Mouse (Mus musculus): ENCODE results near the gene Mpv17l2. TPM values are rescaled to one million over a fixed set of nuclear protein-coding genes. Genes with fewer than 3 reads are reported as not detected.
A peak's percentile ranks its signal among the peaks of the same experiment; 100 is the strongest.

Mpv17l2 gene
- total and polyA plus RNA-seq, 2 experiments from 2014 or later: 53.9 to 56.1 TPM

- Histone ChIP-seq H3K4me3 (ENCODE audit: low read length) (no peak overlapping the region), H3K9ac (replicated peaks; ENCODE audit: low read length) (no peak overlapping the region), H3K27me3 (ENCODE audit: insufficient read depth, low read length) (peaks cover 49% of the 10 kb centered on the region), H3K36me3 (ENCODE audit: insufficient read depth, low read length) (no peaks in the 10 kb centered on the region), H3K4me1 (ENCODE audit: insufficient read depth, low read length) (peaks cover 7% of the 10 kb centered on the region), H3K9me3 (ENCODE audit: low read length) (no peaks in the 10 kb centered on the region), H3K27ac (no peak overlapping the region), H3K4me2 (ENCODE audit: low read depth, low read length) (no peak overlapping the region)
- WGBS: 78% methylated on average over 9 of the region's 9 CpGs
- ATAC-seq (no peak), DNase-seq (ENCODE audit: low spot score) (no peak)
- no peak for TF ChIP-seq CTCF (IDR thresholded peaks at IDR 0.05; ENCODE audit: low read depth)
Observed at GRCm38 (mm10) chr8:70746676-70747075, 14.1 kb downstream of the Mpv17l2 start.

- 0 out of 2 replicates have a peak, but pooled peaks have one; percentile 9 for ATAC-seq
- H3K27ac ChIP-seq: no peak overlapping the region
- no peaks in the 10 kb centered on the region for H3K36me3 ChIP-seq (ENCODE audit: insufficient read depth, low read length)
- H3K27me3 ChIP-seq (ENCODE audit: insufficient read depth, low read length): peaks cover 49% of the 10 kb centered on the region
- no peak for TF ChIP-seq CTCF (IDR thresholded peaks at IDR 0.05; ENCODE audit: low read depth)
- no peaks in the 10 kb centered on the region for H3K9me3 ChIP-seq (ENCODE audit: low read length)
- no peak for DNase-seq (ENCODE audit: low spot score)
- peaks cover 7% of the 10 kb centered on the region for H3K4me1 ChIP-seq (ENCODE audit: insufficient read depth, low read length)
- H3K4me3 ChIP-seq (ENCODE audit: low read length): no peak overlapping the region
- no peak overlapping the region for H3K9ac ChIP-seq (replicated peaks; ENCODE audit: low read length)
- WGBS: 58% methylated on average over 19 of the region's 19 CpGs
- no peak overlapping the region for H3K4me2 ChIP-seq (ENCODE audit: low read depth, low read length)
Observed at GRCm38 (mm10) chr8:70745691-70746220, 15.0 kb downstream of the Mpv17l2 start.

DNA sequence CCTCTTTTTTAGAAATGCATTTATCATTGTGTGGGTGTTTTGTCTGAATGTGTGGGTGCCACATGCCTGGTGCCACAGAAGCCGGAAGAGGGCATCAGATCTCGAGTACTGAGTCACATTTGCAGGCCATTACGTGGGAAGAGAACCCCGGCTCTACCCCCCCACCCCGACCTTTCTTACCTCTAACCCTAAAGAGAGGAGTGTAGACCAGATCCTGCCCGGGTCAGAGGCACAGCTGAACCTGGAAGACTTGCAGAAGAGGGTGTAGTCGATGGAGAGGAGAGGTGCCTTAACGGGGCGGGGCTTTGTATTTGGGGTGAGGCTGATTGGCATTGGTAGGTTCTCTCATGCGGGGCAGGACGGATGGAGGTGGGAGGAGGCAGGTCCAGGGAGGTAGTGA lies 15.9 kb downstream of the Mpv17l2 start:
- Histone ChIP-seq H3K4me1 (ENCODE audit: insufficient read depth, low read length) (peaks cover 7% of the 10 kb centered on the region), H3K4me3 (ENCODE audit: low read length) (no peak overlapping the region), H3K27me3 (ENCODE audit: insufficient read depth, low read length) (peaks cover 49% of the 10 kb centered on the region), H3K9ac (replicated peaks; ENCODE audit: low read length) (no peak overlapping the region), H3K4me2 (ENCODE audit: low read depth, low read length) (no peak overlapping the region), H3K36me3 (ENCODE audit: insufficient read depth, low read length) (no peaks in the 10 kb centered on the region), H3K27ac (no peak overlapping the region), H3K9me3 (ENCODE audit: low read length) (no peaks in the 10 kb centered on the region)
- WGBS: 60% methylated on average over 11 of the region's 11 CpGs
- no peak for DNase-seq (ENCODE audit: low spot score)
- TF ChIP-seq CTCF (IDR thresholded peaks at IDR 0.05; ENCODE audit: low read depth): no peak
- ATAC-seq: no peak

GRCm38 (mm10) chr8:70743656-70744590 lies 16.8 kb downstream of the Mpv17l2 start:
- Histone ChIP-seq H3K4me2 (ENCODE audit: low read depth, low read length) (peak overlapping the region; percentile 59), H3K27ac (no peak overlapping the region), H3K36me3 (ENCODE audit: insufficient read depth, low read length) (no peaks in the 10 kb centered on the region), H3K9ac (replicated peaks; ENCODE audit: low read length) (peak overlapping the region; percentile 41), H3K9me3 (ENCODE audit: low read length) (no peaks in the 10 kb centered on the region), H3K27me3 (ENCODE audit: insufficient read depth, low read length) (peaks cover 49% of the 10 kb centered on the region), H3K4me3 (ENCODE audit: low read length) (peak overlapping the region; percentile 38), H3K4me1 (ENCODE audit: insufficient read depth, low read length) (peaks cover 7% of the 10 kb centered on the region)
- 5% methylated on average over 48 of the region's 48 CpGs for WGBS
- DNase-seq (ENCODE audit: low spot score) (peak; percentile 65), ATAC-seq (peak; percentile 43)
- no peak for TF ChIP-seq CTCF (IDR thresholded peaks at IDR 0.05; ENCODE audit: low read depth)

DNA sequence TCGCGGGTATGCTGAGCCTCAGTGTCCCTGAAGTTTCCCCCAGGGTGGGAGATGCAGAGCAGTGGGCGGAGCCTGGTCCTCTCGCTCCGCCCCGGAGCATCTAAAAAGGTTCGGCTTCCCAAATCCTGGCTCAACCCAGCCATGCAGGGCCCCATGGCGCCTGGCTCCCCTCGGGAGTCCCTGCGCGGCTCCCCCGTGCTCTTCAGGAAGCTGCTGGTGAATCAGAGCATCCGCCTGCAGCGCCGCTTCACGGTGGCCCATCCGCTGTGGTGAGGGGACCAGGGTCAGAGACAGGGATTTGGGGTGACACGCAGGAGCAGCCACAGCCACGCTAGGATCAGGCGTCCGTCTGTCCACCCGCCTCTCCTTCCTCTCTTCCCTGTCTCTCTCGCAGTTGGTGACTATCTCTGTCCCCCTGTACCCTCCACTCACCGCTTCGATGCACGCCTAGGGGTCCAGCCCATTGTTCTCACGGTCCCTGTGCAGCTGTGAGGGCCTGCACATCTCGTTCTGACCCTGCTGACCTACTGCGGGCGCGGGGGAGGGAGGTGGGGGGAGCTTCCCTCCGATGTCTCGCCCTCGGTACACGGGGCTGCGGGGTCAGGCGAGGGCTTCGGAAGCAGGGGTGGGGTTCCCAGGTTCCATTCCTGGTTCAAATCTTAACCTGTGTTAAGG lies 17.6 kb downstream of the Mpv17l2 start:
- H3K36me3 ChIP-seq (ENCODE audit: insufficient read depth, low read length): no peaks in the 10 kb centered on the region
- ATAC-seq (no peak), DNase-seq (ENCODE audit: low spot score) (no peak)
- no peak overlapping the region for H3K9ac ChIP-seq (replicated peaks; ENCODE audit: low read length)
- no peak overlapping the region for H3K27ac ChIP-seq
- H3K9me3 ChIP-seq (ENCODE audit: low read length): no peaks in the 10 kb centered on the region
- no peak for TF ChIP-seq CTCF (IDR thresholded peaks at IDR 0.05; ENCODE audit: low read depth)
- H3K4me3 ChIP-seq (ENCODE audit: low read length): peak overlapping the region; percentile 38; the same call in 1 of the 2 replicates
- peak overlapping the region; percentile 59 for H3K4me2 ChIP-seq (ENCODE audit: low read depth, low read length)
- 5% methylated on average over 38 of the region's 38 CpGs for WGBS
- peaks cover 7% of the 10 kb centered on the region for H3K4me1 ChIP-seq (ENCODE audit: insufficient read depth, low read length)
- peaks cover 49% of the 10 kb centered on the region for H3K27me3 ChIP-seq (ENCODE audit: insufficient read depth, low read length)

- DNase-seq (ENCODE audit: low spot score): no peak
- Histone ChIP-seq H3K4me3 (ENCODE audit: low read length) (no peak overlapping the region), H3K4me1 (ENCODE audit: insufficient read depth, low read length) (peaks cover 7% of the 10 kb centered on the region), H3K27ac (no peak overlapping the region), H3K4me2 (ENCODE audit: low read depth, low read length) (no peak overlapping the region), H3K9me3 (ENCODE audit: low read length) (no peaks in the 10 kb centered on the region), H3K36me3 (ENCODE audit: insufficient read depth, low read length) (no peaks in the 10 kb centered on the region), H3K9ac (replicated peaks; ENCODE audit: low read length) (no peak overlapping the region), H3K27me3 (ENCODE audit: insufficient read depth, low read length) (peaks cover 46% of the 10 kb centered on the region)
- no peak for TF ChIP-seq CTCF (IDR thresholded peaks at IDR 0.05; ENCODE audit: low read depth)
- ATAC-seq: no peak
- 68% methylated on average over 11 of the region's 11 CpGs for WGBS
Observed at GRCm38 (mm10) chr8:70742176-70742575, 18.6 kb downstream of the Mpv17l2 start.
